Mouse (Mus musculus) CD4-positive, CD25-positive, alpha-beta regulatory T cell, adult 9 weeks (primary cell): ENCODE measurements around the gene Slc38a2. TPM values are rescaled to one million over a fixed set of nuclear protein-coding genes. Genes with fewer than 3 reads are reported as not detected.

Experiments used
- polyA plus RNA-seq: library from polyadenylated mRNA; unstranded; fragments of 100-300 nt; shearing (Covaris generic); gene quantifications from one replicate; pipeline ENCODE4 v1.2.1, GENCODE M21; 2017

Gene Slc38a2
- 123 TPM for polyA plus RNA-seq

DNA sequence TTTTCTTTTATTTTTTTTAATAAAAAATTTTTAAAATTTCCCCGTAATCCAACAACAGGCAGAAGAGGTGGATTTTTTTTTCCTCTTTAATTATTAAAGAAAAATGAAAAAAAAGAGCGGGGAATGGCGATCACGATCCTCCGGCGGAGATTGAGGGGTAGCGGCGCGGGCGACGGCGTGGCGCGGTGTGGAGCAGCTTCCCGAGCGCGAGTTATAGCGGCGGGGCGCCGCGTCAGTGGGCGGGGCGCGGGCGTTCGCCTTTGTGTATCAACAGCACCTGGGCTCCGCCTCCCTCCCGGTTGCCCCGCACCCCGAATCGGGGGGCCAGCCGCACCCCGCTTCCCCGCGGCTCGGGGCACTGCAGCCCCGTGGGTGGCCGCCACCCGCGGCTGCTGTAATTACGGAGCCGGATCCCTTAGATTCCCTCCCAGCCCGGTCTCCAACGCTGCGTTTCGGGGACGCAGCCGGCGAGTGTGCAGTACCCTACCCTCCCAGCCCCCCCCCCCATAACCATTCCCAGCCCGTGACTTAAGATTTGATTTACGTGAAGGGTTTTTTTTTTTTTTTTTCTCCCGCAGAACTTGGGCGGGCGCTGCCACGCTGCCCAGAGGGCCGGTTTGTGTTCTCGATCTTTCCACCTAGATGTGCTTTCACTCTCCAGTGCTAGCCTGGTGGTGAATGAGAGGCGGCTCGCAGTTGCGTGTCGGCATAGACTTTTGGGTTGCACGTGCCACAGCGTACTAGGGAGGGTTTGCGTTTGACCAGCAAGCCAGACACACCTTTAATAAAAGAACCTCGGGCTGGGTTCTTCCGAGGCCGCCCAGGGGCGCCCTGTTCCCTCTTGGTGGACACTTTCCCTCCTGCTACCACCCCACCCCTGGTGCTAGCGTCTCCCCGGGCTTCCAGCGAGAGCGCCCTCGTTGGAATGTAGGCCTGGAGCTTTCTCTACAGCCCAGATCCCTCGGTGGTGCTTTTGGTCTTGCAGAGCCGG is at the start of gene Slc38a2:
Gene Slc38a2, minus strand, starts transcription at position 210 of the 991 bp plus-strand sequence.

DNA sequence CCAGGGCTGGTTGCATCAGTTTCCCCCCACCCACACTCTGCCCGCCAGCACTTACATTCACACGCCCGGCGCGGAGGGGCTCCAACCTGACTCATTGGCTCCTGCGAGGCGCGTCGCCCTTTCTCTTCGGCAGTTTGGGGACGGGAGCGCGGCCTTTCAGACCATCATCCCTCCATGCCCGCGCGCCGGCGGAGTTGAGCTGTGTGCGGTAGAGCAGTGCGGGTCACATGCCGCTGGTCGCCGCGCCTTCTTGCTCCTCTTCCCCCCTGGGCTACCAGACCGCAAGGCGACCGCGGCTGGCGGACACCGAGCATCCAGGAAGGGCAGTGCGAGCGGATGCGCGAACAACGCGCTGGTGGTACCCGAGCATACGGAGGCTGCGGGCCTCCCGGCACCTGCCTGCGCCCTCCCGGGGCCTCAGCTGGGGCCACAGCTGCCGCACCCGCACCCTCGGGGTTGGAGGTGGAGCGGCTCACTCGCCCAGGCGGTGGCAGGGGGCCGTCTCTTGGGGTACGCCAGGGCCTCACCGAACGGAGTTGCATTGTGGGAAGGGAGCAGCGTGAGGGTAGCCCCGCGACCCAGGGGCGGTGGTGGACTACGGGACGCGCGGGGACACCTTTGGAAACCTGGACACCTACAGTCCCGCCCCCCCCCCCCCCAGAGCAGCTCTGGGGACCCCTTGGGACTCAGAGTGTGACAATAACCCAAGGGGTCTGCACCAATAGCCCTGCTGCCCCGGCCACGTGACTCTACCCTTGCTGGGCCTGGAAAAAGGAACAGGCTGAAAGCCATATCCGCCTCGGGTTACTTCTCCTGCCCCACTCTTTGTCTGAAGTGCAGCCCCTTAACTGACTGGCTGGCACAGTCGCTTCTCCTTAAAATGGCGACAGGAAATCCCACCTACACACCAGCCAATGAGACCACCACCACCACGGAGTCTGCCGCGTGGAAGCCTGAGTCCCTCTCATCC is 56.8 kb downstream of the Slc38a2 start, which contains the start of gene Slc38a1:
Gene Slc38a1, minus strand, starts transcription at position 478 of the 970 bp plus-strand sequence.

Other genes starting within 250 kb of the Slc38a2 start
- gene Scaf11, start 238.9 kb downstream of the Slc38a2 start, polyA plus RNA-seq, result 24.3 TPM
- 74.3 TPM for gene Slc38a1, start 56.8 kb downstream of the Slc38a2 start, polyA plus RNA-seq